Mouse (Mus musculus): ENCODE results near the gene Zc2hc1c. TPM values are rescaled to one million over a fixed set of nuclear protein-coding genes. Genes with fewer than 3 reads are reported as not detected.

Zc2hc1c gene
- polyA plus RNA-seq, 1 experiment, result 1.1 TPM

GRCm38 (mm10) chr12:85305247-85305892 lies 17.0 kb downstream of the Zc2hc1c start:
- TF ChIP-seq CTCF (IDR thresholded peaks at IDR 0.05; ENCODE audit: borderline replicate concordance, insufficient read depth, low read depth, low read length) (peak; percentile 97), POLR2A (IDR thresholded peaks at IDR 0.05; ENCODE audit: borderline replicate concordance, insufficient read depth, low read length) (no peak)
- DNase-seq, result peak; percentile 73 to 83
- Histone ChIP-seq H3K4me1 (ENCODE audit: control insufficient read depth, insufficient read depth, low read length) (peaks cover 24% of the 10 kb centered on the region), H3K27me3 (ENCODE audit: control insufficient read depth, insufficient read depth, low read length) (no peaks in the 10 kb centered on the region), H3K4me3 (replicated peaks; ENCODE audit: insufficient read depth, low read depth, low read length) (peak overlapping the region; percentile 47), H3K27ac (ENCODE audit: insufficient read depth, low read length) (peak overlapping the region; percentile 17; the same call in 1 of the 2 replicates)
- 29% methylated on average over 16 of the region's 16 CpGs for WGBS

- peak overlapping the region; percentile 55; the same call in 1 of the 2 replicates for H3K27ac ChIP-seq (ENCODE audit: insufficient read depth, low read length)
- no peak overlapping the region for H3K4me3 ChIP-seq (replicated peaks; ENCODE audit: insufficient read depth, low read depth, low read length)
- H3K27me3 ChIP-seq (ENCODE audit: control insufficient read depth, insufficient read depth, low read length), result no peaks in the 10 kb centered on the region
- TF ChIP-seq CTCF (IDR thresholded peaks at IDR 0.05; ENCODE audit: borderline replicate concordance, insufficient read depth, low read depth, low read length) (no peak), POLR2A (IDR thresholded peaks at IDR 0.05; ENCODE audit: borderline replicate concordance, insufficient read depth, low read length) (no peak)
- WGBS, result 10% methylated on average over 3 of the region's 3 CpGs
- DNase-seq, result peak; percentile 64 to 77
- H3K4me1 ChIP-seq (ENCODE audit: control insufficient read depth, insufficient read depth, low read length), result peaks cover 24% of the 10 kb centered on the region
These were observed 20.3 kb downstream of the Zc2hc1c start for GRCm38 (mm10) chr12:85308651-85309050.

- no peak overlapping the region for H3K27ac ChIP-seq (ENCODE audit: insufficient read depth, low read length)
- TF ChIP-seq POLR2A (IDR thresholded peaks at IDR 0.05; ENCODE audit: borderline replicate concordance, insufficient read depth, low read length) (no peak), CTCF (IDR thresholded peaks at IDR 0.05; ENCODE audit: borderline replicate concordance, insufficient read depth, low read depth, low read length) (no peak)
- no peaks in the 10 kb centered on the region for H3K4me1 ChIP-seq (ENCODE audit: control insufficient read depth, insufficient read depth, low read length)
- no peak overlapping the region for H3K4me3 ChIP-seq (replicated peaks; ENCODE audit: insufficient read depth, low read depth, low read length)
- no peaks in the 10 kb centered on the region for H3K27me3 ChIP-seq (ENCODE audit: control insufficient read depth, insufficient read depth, low read length)
- DNase-seq, result no peak
- 81% methylated on average over 7 of the region's 7 CpGs for WGBS
These were observed 41.8 kb downstream of the Zc2hc1c start for GRCm38 (mm10) chr12:85330153-85330552.

- WGBS, result 78% methylated on average over 6 of the region's 6 CpGs
- no peak for TF ChIP-seq POLR2A (IDR thresholded peaks at IDR 0.05; ENCODE audit: borderline replicate concordance, insufficient read depth, low read length)
These were observed 49.3 kb downstream of the Zc2hc1c start for GRCm38 (mm10) chr12:85337567-85338311.

GRCm38 (mm10) chr12:85338815-85339214 lies 50.4 kb downstream of the Zc2hc1c start:
- no peak for DNase-seq
- Histone ChIP-seq H3K27me3 (ENCODE audit: control insufficient read depth, insufficient read depth, low read length) (no peaks in the 10 kb centered on the region), H3K4me1 (ENCODE audit: control insufficient read depth, insufficient read depth, low read length) (no peaks in the 10 kb centered on the region; the same call in 1 of the 2 replicates), H3K27ac (ENCODE audit: insufficient read depth, low read length) (peak overlapping the region; percentile 64; the same call in 1 of the 2 replicates), H3K4me3 (replicated peaks; ENCODE audit: insufficient read depth, low read depth, low read length) (peak overlapping the region; percentile 68)
- TF ChIP-seq CTCF (IDR thresholded peaks at IDR 0.05; ENCODE audit: borderline replicate concordance, insufficient read depth, low read depth, low read length) (no peak), POLR2A (IDR thresholded peaks at IDR 0.05; ENCODE audit: borderline replicate concordance, insufficient read depth, low read length) (no peak)
- under 1% methylated on average over 42 of the region's 42 CpGs for WGBS

More at GRCm38 (mm10) chr12:85337567-85338311, 49.3 kb downstream of the Zc2hc1c start:
- H3K4me1 ChIP-seq (ENCODE audit: control insufficient read depth, insufficient read depth, low read length), result no peaks in the 10 kb centered on the region; the same call in 1 of the 2 replicates
- H3K4me3 ChIP-seq (replicated peaks; ENCODE audit: insufficient read depth, low read depth, low read length), result no peak overlapping the region
- no peak overlapping the region for H3K27ac ChIP-seq (ENCODE audit: insufficient read depth, low read length)
- no peak for DNase-seq
- no peaks in the 10 kb centered on the region for H3K27me3 ChIP-seq (ENCODE audit: control insufficient read depth, insufficient read depth, low read length)

- WGBS, result under 1% methylated on average over 36 of the region's 36 CpGs
- Histone ChIP-seq H3K27me3 (ENCODE audit: control insufficient read depth, insufficient read depth, low read length) (no peaks in the 10 kb centered on the region), H3K27ac (ENCODE audit: insufficient read depth, low read length) (peak within 1 kb of the TSS; percentile 64; the same call in 1 of the 2 replicates), H3K4me1 (ENCODE audit: control insufficient read depth, insufficient read depth, low read length) (no peaks in the 10 kb centered on the region; the same call in 1 of the 2 replicates), H3K4me3 (replicated peaks; ENCODE audit: insufficient read depth, low read depth, low read length) (peak within 1 kb of the TSS; percentile 68)
- peak; percentile 92 to 94 for DNase-seq
- TF ChIP-seq POLR2A (IDR thresholded peaks at IDR 0.05; ENCODE audit: borderline replicate concordance, insufficient read depth, low read length), result peak; percentile 67; the same call in 1 of the 2 replicates
- TF ChIP-seq CTCF (IDR thresholded peaks at IDR 0.05; ENCODE audit: borderline replicate concordance, insufficient read depth, low read depth, low read length), result no peak
These were observed 50.9 kb downstream of the Zc2hc1c start, which contains the start of gene Nek9 for GRCm38 (mm10) chr12:85339243-85339729. Nek9 (minus strand) TSS chr12:85339362.

- WGBS, result 52% methylated on average over 4 of the region's 4 CpGs
- H3K4me3 ChIP-seq (replicated peaks; ENCODE audit: insufficient read depth, low read depth, low read length), result no peak overlapping the region
- no peaks in the 10 kb centered on the region for H3K27me3 ChIP-seq (ENCODE audit: control insufficient read depth, insufficient read depth, low read length)
- no peak for TF ChIP-seq CTCF (IDR thresholded peaks at IDR 0.05; ENCODE audit: borderline replicate concordance, insufficient read depth, low read depth, low read length)
- no peak for TF ChIP-seq POLR2A (IDR thresholded peaks at IDR 0.05; ENCODE audit: borderline replicate concordance, insufficient read depth, low read length)
- DNase-seq, result no peak
- no peak overlapping the region for H3K27ac ChIP-seq (ENCODE audit: insufficient read depth, low read length)
- no peaks in the 10 kb centered on the region; the same call in 1 of the 2 replicates for H3K4me1 ChIP-seq (ENCODE audit: control insufficient read depth, insufficient read depth, low read length)
These were observed 51.6 kb downstream of the Zc2hc1c start for GRCm38 (mm10) chr12:85339947-85340346.
